Mouse (Mus musculus) naive thymus-derived CD4-positive, alpha-beta T cell, adult 2 months (primary cell): ENCODE results near the gene Map2k5.

ENCODE experiments used
- DNase-seq: peaks from one replicate; pipeline ENCODE4 v3.0.0-alpha.2; 2011; ENCODE audit warnings: low read depth

The Map2k5 gene

DNA sequence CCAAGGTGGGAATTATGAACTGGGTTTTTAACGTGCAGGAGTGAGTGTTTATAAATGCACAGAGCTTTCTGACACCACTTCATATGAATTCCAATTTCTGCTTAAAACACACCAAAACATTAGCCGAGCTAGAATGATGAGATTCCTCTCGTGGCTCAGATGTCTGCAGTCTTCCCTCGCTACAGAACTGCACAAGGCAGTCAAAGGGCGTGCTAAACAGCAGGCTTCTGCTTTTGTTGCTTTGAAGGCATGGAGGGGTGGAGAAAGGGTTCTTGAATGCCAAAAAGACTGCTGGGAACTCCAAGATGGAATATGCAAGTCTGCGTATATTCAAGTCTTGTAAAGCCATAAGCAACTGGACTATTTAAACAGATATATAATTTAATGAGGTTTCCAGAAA lies 38.4 kb downstream of the Map2k5 start:
- no peak for DNase-seq

DNA sequence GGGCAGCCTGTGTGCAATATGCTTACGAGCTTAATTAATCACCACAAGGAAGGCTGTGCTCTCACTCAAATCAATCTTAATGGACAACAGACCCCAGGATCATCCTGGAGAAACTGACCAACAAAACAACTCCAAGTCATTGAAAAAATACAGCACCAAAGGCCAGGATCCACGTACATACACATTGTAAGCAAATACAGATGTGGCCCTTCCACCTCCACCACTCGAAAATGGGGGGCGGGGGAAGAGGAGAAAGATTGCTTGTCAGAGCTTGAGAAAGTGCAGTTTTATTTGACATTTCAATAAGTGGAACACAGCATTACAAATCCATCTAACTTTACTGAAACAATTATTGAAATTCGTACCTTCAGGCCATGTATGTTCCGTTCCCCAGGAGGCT lies 39.0 kb downstream of the Map2k5 start:
- DNase-seq, result no peak

DNA sequence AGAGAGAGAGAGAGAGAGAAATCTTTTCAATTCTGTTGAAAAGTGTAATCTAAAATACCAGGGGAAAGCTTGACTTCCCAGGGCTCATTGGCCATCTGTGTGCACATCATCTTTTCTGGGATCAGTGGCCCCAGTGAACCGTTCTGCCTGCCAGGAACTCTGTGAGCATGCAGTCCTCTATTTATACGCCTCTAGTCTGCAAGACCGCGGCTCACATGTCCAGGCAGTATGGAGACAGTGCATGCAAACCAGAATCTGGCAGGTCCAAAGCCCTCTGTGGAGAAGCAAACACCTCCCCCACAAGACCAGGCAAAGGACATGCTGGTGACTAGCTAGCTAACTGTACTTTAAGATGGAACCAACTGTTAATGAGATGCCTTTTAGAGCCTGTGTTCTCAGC lies 41.9 kb downstream of the Map2k5 start:
- no peak for DNase-seq

DNA sequence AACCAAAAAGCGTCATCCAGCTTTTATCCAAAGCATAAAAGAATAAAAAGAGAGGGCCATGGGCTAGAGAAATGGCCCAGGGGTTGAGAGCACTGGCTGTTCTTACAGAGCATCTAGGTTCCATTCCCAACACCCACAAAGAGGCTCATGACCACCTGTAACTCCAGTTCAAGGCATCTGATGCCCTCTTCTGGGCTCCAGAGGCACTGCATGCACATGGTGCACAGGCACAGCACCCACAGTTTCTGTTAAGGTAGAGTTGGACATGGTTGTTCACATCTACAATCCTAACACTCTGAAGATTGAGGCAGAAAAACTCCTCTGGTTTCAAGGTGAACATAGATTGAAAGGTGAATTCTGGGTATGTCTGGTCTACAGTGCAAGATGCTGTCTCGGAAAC lies 44.6 kb downstream of the Map2k5 start:
- peak; percentile 25 for DNase-seq

DNA sequence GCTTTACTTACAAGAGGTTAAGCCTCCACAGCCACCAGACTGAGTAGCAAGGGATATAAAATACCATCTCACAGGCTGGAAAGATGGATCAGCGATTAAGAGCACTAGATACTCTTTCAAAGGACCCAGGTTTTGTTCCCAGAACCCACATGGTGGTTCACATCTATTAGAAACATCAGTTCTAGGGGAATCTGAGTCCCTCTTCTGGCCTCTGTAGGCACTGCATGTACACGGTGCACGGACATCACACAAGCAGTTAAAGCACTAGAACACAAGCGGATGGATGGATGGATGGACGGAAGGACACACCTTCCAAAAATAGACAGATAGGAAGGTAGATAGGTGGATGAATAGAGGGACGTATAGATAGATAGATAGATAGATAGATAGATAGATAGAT lies 46.5 kb downstream of the Map2k5 start:
- DNase-seq, result peak; percentile 8

DNA sequence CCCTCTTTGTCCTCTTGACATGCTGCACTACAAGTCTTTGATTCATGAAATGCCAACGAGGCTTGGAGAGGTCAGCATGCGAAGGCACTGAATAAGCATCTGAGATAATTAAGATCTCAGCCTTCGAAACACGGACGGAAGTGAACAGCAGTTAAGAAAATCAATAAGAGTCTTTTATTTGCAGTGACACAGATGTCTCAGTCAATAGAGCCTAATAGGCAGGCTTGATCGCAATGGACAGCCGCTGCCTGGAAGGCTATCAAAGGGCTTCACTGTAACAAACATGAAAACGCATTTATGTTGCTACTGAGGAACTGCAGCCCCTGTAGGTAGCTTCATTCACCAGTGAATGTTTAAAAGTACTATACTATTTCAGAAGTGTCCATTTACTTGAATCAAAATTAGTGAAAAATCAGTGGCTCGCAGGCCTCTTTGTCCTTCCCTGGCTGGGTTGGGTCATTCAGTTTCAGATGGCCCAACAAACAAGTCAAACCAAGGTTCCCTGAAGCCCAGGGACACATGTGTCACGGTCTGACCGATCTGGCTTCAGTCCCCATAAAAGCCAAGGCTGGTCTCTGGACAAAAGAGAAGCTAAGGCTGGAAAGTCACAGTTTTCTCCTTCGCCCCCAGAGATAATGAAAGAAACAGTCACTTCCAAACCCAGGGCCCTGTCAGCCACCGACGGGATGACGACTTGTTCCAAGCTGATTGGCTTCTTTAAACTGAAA lies 48.6 kb downstream of the Map2k5 start:
- no peak for DNase-seq

DNA sequence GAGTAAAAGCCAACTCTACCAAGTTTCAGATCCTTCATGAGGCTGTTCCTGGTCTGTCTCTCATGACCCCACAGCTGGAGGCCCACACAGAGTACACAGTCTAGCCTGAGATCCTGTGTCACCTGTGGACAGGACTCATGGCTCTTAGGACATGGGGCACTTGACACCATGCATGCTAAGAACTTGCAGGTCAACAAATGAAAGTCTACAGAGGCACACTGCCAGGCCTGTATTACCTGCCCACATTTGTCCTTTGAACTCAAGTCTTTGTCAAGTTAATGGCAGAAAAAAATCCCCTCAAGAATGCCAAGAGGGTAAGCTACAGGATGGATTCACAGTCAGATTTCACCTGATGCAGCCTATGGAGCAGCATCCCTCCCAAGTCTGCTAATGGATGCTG lies 62.5 kb downstream of the Map2k5 start:
- no peak for DNase-seq

DNA sequence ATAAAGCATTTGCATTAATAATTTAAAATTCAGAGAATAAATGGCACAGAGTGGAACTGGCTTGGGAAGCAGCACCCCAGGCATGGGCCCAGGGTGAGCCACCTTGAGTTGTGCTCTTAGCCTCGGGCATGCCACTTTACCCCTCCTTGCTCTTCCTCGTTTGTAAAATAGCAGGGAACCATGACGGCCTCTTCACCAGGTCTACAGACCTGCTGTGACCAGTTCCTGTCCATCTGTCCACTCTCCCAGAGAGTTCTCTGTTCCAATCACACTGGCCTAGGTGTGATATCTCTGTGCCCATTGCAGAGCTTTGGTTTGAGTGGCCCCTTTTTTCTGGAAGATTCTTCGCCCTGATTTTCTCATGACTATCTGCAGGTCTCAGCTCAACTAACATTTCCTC lies 63.6 kb downstream of the Map2k5 start:
- no peak for DNase-seq

DNA sequence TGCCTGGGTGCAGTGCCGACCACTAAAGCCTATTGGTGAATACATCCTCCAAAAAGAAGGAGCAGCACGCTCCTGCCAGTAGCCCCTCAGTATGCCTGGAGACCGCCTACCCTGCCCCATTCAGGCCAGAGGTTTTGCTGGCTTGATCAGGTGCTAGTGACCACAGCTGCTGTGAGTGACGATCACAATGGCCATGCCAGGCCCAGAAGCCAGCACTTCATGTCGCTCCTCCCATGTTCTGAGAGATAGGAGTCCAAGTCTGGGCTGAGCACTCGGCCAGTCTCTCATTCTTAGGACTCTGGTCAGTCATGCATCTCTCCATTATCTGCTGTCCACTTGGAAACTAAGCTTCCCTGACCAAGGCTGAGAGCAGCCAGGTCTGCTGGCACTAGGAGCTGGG lies 67.7 kb downstream of the Map2k5 start:
- DNase-seq, result no peak

DNA sequence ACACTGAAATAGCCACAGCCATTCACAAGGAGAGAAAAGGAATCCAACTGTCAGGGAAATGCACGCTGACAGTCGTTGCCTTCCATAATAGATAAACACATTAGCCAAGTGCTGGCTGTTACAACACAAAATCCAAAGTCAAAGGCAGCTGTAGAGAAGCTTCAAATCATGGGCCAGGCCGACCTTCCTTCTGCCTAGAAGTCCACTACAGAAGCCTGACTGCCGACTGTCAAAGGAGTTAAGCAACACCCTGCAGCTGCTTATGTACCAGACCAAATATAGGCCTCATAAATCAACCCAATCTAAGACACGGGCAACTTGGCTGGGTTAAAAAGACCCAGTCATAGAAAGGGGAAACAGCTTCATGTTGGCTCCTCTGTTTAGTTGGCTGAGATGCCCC lies 68.7 kb downstream of the Map2k5 start:
- DNase-seq, result no peak

DNA sequence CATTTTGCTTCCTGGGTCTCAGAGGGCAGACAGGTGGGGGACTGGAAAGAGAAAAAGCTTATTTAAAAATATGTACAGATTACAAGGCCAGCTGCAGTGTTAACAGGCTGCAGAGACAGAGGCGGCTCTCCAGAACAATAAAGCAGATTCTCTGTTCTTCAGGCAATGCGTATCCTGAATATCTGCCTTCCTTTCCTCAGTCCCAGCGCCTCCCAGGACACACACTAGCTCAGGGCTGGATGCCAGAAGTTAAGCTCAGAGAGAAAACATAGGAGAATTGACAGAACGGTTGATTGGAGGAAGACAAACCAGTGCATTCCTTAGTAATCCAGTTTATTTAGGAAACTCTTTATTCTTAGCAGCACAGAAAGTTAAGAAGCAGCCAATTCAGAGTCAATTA lies 69.3 kb downstream of the Map2k5 start:
- DNase-seq, result no peak

DNA sequence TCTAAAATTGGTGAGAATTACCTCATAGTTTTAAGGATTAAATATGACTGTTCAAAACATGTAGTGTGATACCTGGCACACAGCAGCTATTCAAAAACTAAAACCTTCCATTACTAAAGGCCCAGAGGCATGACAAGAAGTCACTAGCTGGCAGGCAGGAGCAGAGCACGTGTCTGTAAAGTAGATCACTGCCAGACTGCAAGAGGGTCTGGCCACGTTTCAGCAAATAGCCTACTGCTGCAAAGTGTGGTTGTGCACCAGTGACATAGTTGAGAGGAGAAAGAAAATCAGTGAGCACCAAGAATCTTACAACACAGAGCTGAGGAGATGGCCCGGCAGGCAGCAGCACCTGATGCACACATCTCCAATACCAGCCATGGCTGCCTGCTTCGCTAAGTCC lies 75.2 kb downstream of the Map2k5 start:
- DNase-seq, result no peak

DNA sequence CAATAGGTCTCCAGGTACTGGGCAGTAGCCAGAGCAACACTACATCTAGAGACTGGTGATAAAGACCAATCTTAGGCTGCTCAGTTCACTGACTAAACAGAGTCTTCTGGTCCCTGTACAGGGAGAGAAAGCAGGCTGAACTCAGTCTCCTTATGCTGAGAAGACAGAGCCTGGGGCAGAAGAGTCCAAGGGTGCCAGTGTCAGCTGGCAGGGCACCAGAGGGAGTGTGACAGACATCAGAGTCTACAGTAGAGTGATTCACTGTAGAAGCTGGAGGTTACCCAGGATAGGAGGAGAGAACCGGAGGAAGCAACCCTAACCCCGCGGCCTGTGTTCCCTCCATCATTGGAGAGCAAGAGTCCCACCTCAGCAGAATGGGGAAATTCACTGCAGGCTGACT lies 79.0 kb downstream of the Map2k5 start:
- DNase-seq, result no peak

DNA sequence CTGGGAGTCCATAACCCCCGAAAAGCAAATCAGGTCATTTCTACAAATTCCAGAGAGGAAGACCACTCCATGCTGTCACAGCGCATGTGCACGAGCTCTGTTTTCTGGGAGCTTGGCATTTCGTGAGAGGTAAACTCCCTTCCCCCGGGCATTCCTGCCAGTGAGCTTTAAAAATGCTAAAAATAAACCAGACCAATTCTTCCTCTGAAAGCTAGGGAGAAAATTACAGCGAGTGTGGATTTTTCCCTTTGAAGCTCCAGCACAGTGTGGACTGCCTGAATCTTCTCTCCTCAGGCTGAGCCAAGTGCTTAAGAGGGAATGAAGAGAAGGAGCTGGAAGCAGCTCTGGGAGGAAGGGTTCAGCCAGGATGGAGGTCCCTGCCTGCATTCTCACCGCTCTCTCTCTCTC lies 82.1 kb downstream of the Map2k5 start:
- DNase-seq, result no peak

DNA sequence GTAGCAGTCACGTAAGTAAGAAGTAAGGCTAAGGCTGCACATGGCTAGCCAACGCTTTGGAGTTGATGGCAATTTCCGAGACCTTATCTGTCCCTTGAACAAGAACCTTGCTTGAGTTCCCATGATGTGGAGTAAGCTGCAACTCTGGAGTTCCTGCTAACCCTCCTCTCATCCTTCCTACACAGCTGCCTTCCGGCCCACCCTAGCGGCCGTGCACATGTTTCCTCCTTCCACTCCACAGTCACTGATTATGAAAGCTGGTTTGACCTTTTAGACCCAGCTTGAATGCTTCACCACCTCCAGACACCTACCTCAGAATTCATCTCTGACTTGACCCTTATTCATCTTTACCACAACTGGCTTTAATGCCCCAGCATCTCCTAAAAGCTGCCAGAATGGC lies 82.9 kb downstream of the Map2k5 start:
- no peak for DNase-seq

DNA sequence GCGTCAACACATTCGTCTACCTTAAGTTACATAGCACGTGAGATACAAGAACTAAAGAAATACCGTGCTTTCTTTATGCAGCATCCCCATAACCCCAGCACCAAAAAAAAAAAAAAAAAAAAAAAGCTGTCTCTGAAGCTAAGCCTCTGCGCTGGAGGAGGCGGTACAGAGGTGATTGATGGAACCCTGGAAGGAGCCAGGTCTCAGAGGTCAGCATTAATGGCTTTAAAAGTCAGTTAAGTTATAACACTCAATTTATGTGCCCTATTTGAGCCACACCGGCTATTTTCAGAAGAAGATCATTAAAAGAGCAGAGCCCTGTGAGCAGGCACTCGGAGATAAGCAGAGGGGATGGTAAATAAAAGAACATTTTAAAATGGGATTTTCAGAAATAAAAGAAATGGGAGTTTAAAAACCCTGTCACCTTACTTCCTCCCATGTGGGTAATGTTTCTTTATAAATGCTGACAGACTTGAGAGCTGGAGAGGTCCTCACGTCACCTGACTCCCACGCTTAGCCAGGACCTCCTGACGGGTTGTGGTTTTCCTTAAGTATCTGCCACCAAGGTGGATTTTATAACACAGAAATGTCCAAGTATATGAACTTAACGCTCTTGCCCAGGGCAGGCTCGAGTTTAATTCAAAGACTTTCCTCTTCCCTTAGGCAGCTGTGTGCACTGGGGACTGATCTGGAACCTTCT lies 83.8 kb downstream of the Map2k5 start:
- DNase-seq, result no peak

DNA sequence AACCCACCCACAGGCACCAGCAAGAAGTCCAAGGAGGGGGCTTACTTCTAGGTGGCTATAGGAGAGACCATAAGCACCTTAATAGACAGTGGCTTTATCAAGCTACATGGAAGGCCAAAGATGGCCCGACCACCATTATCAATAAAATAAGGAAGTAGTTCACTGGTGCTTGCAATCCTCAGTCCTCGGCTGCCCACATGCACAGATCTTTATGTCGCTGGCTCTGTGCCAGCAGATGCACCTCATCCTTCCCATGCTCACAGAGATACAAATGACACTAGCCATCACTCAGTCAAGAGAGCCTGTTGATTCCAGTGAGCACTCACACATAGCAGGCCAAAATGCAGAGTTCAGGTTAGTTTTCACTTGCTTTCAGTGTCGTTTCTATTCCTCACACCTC lies 89.0 kb downstream of the Map2k5 start:
- no peak for DNase-seq

DNA sequence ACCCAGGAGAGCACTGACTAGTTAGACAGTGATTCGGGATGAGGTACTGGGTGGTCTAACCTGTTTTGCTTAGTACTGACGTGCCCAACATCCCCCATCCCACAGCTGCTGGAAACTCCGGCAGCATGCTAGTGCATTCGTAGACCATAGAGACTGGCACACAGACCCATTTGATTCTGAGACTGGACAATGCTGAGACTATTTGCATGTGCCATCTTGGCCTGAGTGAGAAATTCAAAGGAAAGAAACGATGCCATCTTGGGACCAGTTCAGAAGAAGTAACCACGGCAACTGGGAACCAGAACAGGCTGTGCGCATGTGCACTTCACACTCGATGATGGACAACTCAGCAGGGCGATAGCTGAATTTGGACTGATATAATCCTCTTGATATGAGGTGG lies 93.3 kb downstream of the Map2k5 start:
- no peak for DNase-seq

DNA sequence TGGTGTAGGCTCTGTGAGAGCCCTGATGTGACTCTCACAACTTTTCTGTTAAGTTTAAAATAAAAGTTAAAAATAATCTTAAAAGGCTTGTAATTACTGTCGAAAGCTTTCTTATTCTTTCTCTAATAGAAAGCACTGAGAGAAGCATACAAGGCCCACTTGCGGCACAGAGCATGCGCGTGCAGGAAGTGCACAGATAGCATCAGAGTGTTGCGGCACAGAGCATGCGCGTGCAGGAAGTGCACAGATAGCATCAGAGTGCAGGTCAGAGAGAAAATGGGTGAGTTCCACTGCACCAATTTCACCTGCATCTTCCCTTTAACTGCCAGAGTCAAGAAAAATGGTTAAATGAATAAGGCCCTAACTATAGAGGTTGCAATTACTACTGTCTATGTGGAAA lies 95.7 kb downstream of the Map2k5 start:
- peak; percentile 68 for DNase-seq

DNA sequence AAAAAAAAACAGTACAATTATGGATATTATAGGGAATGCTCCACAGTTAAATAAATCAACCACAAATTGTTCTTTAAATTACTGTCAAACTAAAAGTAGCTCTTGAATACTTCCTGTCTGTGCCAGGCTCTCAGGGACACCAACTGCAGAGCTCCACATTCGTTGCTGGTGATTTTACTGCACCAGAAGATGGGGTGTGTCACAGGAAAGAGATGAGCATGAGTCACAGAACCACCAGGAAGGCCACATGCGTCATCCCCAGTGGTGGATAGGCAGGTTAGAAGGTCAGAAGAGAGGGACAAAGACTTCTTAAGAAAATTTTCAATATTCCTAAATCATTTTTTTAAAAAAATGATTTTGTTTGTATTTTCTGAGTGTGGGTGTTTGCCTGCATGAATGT lies 96.6 kb downstream of the Map2k5 start:
- peak; percentile 7 for DNase-seq

DNA sequence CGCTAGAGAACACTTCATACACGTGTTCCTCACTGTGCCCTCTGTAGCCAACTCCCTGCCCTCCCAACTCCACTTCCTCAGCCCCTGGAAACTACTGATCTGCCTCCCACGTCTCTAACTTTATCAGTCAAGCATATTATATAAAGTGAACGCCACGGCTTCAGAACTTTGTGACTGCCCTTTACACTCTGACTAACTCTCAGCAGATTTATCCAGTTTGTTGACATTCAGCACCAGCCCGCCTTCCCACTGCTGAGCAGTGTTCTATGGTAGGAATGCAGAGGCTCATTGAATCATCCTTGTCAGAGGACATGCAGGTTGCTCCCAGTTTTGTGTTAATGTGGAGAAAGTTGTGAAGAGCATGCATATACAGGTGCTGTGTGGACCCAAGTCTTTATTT lies 103.9 kb downstream of the Map2k5 start:
- DNase-seq, result no peak

DNA sequence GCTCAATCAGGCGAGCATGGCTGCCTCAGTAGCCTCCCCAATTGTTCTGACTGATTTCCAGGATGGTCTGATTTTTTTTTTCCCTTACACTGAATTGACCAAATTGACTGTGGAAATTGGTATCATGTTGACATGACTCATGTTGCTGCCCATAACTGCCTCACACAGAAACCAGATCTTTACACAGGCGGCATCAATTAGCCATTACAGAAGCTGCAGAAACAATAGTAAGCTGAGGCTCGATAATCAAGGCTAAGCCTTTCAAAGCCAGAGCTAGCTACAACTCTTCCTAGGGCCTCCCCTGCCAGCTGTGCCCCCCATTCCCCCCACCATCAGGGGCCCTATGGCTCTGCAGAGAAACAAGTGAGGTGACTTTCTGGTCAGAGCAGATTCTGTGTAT lies 107.9 kb downstream of the Map2k5 start:
- DNase-seq, result no peak

DNA sequence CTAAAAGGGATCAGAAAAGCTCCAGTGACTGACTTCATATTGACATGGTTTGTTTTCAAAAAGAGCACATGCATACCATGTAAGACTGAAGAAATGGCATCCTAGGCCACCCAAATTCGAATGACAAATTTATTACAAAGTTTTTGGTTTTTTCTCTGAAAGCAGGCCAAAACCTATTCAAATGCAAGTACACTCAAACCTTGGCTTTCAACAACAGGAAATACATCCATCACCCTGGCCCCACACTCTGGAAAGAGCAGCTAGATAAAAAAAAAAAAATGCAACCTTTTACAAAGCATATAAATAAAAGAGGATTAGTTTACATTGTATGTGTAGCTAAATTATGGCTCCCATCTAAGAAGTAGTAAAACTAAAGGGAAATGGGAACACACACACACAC lies 114.5 kb downstream of the Map2k5 start:
- DNase-seq, result no peak

DNA sequence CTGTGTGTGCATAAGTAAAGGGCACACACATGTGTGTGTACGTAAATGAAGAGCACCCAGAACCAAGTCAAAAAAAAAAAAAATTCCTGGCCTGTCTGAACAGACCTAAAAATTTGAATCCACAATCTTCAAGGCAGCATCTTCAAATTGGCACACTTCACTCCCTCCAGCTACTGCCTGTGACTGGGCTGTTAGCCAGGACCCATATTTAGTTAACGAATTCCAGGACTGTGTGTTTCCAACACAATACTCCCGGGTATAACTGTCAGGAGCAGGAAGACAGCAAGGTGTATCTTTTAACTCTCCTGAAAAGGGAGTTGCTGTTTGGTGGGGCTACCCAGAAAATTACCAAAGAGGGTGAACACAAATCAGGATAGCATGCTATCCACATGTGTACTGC lies 118.9 kb downstream of the Map2k5 start:
- DNase-seq, result no peak
